Mouse (Mus musculus) ovary, postnatal 10 days (tissue): Measurements from ENCODE around the gene Olfr341.

Experiments used
- DNase-seq: peaks from one replicate; pipeline ENCODE4 v3.0.0; 2022; ENCODE audit warnings: low spot score

Olfr341 gene

GRCm38 (mm10) chr2:36482368-36482767 is at the start of gene Olfr341:
Olfr341 (minus strand) TSS chr2:36482468.
- DNase-seq: no peak

GRCm38 (mm10) chr2:36524698-36525097 is 42.4 kb upstream of the Olfr341 start, which contains the start of gene Olfr342:
Olfr342 (plus strand) TSS chr2:36524998.
- no peak for DNase-seq

- no peak for DNase-seq
These were observed 8.6 kb downstream of the Olfr341 start for GRCm38 (mm10) chr2:36473634-36474033.

GRCm38 (mm10) chr2:36452287-36452686 is 30.0 kb downstream of the Olfr341 start, which contains the start of gene Olfr340:
Olfr340 (plus strand) TSS chr2:36452587.
- no peak for DNase-seq
